Mouse (Mus musculus) MEL-GATA-1-ER (cell line): Measurements from ENCODE around the gene Pak7.

Experiments used
- DNase-seq: peaks from one replicate; pipeline ENCODE4 v3.0.0-alpha.2; 2012; ENCODE audit warnings: low read depth; ENCODE audit errors: extremely low read depth

The Pak7 gene

GRCm38 (mm10) chr2:136050793-136051615, 336.8 kb downstream of the Pak7 start:
- no peak for DNase-seq

- DNase-seq = no peak
Measured at GRCm38 (mm10) chr2:136048464-136048863, 339.3 kb downstream of the Pak7 start.
